Comparison of ENCODE assay signal across 11 mouse cellular contexts in the genomic region with DNA sequence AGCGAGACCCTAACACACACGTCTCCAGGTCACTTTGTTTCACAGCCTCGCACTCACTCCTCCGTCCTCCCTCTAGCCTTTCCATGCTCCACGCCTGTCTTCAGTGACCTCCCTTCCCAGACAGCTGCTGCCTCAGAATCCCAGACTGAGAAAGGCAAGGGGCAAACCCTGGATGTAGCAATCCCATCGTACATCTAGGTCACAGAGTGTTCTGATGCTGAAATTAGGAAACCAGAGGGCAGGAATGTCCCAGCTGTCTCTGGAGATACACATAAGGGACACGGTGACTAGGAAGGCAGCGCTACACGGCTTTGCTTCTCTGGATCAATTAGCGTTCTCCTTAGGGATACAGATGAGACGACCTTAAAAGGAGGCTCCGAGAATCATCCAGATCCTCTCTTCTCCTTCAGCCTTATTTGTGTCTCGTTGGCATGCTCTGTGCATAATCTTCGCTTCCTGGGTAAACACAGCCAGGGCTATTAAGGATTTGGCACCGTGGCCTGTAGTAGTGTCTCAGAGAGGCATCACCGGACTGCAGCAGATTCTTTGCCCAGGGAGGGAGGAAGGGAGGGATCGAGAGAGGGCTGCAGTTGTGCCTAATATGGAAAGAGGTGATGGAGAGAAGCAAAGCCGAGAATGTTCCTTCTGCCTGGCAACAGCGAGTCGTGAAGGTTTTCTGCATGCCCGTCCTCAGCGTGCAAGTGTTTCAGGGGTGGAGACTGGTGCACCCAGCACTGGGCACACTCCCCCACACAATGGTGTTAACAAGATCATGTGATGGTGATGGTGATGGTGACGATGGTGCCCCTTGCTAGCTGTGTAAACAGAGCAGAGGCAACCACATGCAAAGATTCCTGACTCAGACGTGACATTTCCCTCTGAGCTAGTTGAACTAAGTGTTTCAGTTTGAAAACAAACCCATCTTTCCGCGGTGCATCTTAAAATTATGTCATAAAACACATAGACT. TPM values are rescaled to one million over a fixed set of nuclear protein-coding genes. Genes with fewer than 3 reads are reported as not detected.
DNase-seq lines count a peak whose midpoint lies in the region; ATAC-seq and TF ChIP-seq lines count a peak whose summit lies in the region.
"Had no signal": no experiment of that assay in that cellular context is flagged by ENCODE, and none has a peak within 500 bp of the region (broad histone marks: within the 10 kb centered on the region; RNA-seq: fewer than 3 reads in every experiment).

No protein-coding gene starts in this region.

- no peaks in the 10 kb centered on the region for H3K36me3 ChIP-seq in embryonic facial prominence, embryonic 14.5 days (ENCODE audit: control insufficient read depth, insufficient read depth, low read length)
- no peaks in the 10 kb centered on the region for H3K36me3 ChIP-seq in embryonic facial prominence, embryonic 10.5 days (replicated peaks)
- H3K36me3 ChIP-seq in hindbrain, postnatal 0 days (ENCODE audit: insufficient read depth, low read length), result no peaks in the 10 kb centered on the region
- H3K36me3 ChIP-seq in hindbrain, embryonic 13.5 days, result no peaks in the 10 kb centered on the region
- H3K36me3 ChIP-seq: hindbrain, embryonic 10.5 days had no signal

- no peak for TF ChIP-seq POLR2A in olfactory bulb, adult 2 months (IDR thresholded peaks at IDR 0.05; ENCODE audit: insufficient read depth, low read depth, low read length)

- DNase-seq in embryonic facial prominence, embryonic 14.5 days (ENCODE audit: low spot score), result no peak
- no peak for DNase-seq in embryonic facial prominence, embryonic 10.5 days (ENCODE audit: low spot score)
- peak; percentile 19 for DNase-seq in hindbrain, postnatal 0 days (ENCODE audit: low spot score)
- peak; percentile 63 for DNase-seq in brain, adult 2 months (ENCODE audit: low read depth, low spot score)
- no peak for DNase-seq in cerebellum, adult 18-20 months
- no peak for DNase-seq in T-cell, adult 2 months (ENCODE audit: low spot score)
- DNase-seq: thymus, adult 18-20 months had no signal

- no peak for TF ChIP-seq CTCF in hindbrain, postnatal 0 days (IDR thresholded peaks at IDR 0.05; ENCODE audit: low read depth)
- no peak for TF ChIP-seq CTCF in olfactory bulb, adult 2 months (IDR thresholded peaks at IDR 0.05; ENCODE audit: insufficient read depth, low read depth, low read length)

- no peak overlapping the region for H3K27ac ChIP-seq in embryonic facial prominence, embryonic 14.5 days (replicated peaks; ENCODE audit: low read depth, low read length)
- H3K27ac ChIP-seq in embryonic facial prominence, embryonic 10.5 days (replicated peaks), result no peak overlapping the region
- H3K27ac ChIP-seq in hindbrain, postnatal 0 days, result no peak overlapping the region
- no peak overlapping the region for H3K27ac ChIP-seq in hindbrain, embryonic 13.5 days
- peak overlapping the region; percentile 81 for H3K27ac ChIP-seq in olfactory bulb, adult 2 months (ENCODE audit: insufficient read depth, low read depth, low read length)
- H3K27ac ChIP-seq: hindbrain, embryonic 10.5 days; kidney, postnatal 0 days had no signal

- H3K9ac ChIP-seq in embryonic facial prominence, embryonic 14.5 days (ENCODE audit: low read depth, low read length), result no peak overlapping the region
- H3K9ac ChIP-seq in hindbrain, postnatal 0 days (replicated peaks; ENCODE audit: low read length), result no peak overlapping the region
- no peak overlapping the region for H3K9ac ChIP-seq in hindbrain, embryonic 13.5 days

- H3K4me2 ChIP-seq in embryonic facial prominence, embryonic 14.5 days (ENCODE audit: low read depth, low read length), result no peak overlapping the region
- H3K4me2 ChIP-seq in hindbrain, postnatal 0 days (ENCODE audit: low read depth, low read length), result no peak overlapping the region
- H3K4me2 ChIP-seq in hindbrain, embryonic 13.5 days, result no peak overlapping the region

- ATAC-seq in embryonic facial prominence, embryonic 14.5 days (ENCODE audit: low read depth), result peak; percentile 24; the same call in 1 of the 2 replicates
- ATAC-seq in hindbrain, postnatal 0 days, result peak; percentile 46; the same call in 1 of the 2 replicates
- ATAC-seq in hindbrain, embryonic 13.5 days (ENCODE audit: low FRiP score), result no peak

- H3K4me1 ChIP-seq in embryonic facial prominence, embryonic 14.5 days (ENCODE audit: control insufficient read depth, insufficient read depth, low read length), result peaks cover 4% of the 10 kb centered on the region; the same call in 1 of the 2 replicates
- H3K4me1 ChIP-seq in embryonic facial prominence, embryonic 10.5 days, result no peaks in the 10 kb centered on the region; the same call in 1 of the 2 replicates
- H3K4me1 ChIP-seq in hindbrain, postnatal 0 days (ENCODE audit: insufficient read depth, low read length), result no peaks in the 10 kb centered on the region
- H3K4me1 ChIP-seq in hindbrain, embryonic 13.5 days (replicated peaks), result no peaks in the 10 kb centered on the region
- H3K4me1 ChIP-seq in olfactory bulb, adult 2 months (ENCODE audit: control insufficient read depth, insufficient read depth, low read length), result peaks cover 17% of the 10 kb centered on the region
- H3K4me1 ChIP-seq: hindbrain, embryonic 10.5 days had no signal

- 75% methylated on average over 26 of the region's 26 CpGs for WGBS in embryonic facial prominence, embryonic 14.5 days
- WGBS in embryonic facial prominence, embryonic 10.5 days, result 84% methylated on average over 26 of the region's 26 CpGs
- whole genome bisulfite sequencing in hindbrain, postnatal 0 days, result 76% methylated on average over 26 of the region's 26 CpGs
- 83% methylated on average over 26 of the region's 26 CpGs for WGBS in hindbrain, embryonic 13.5 days
- 53% methylated on average over 26 of the region's 26 CpGs for WGBS in olfactory bulb, adult 2 months

- no peaks in the 10 kb centered on the region for H3K9me3 ChIP-seq in embryonic facial prominence, embryonic 14.5 days (ENCODE audit: control insufficient read depth, low read length)
- no peaks in the 10 kb centered on the region for H3K9me3 ChIP-seq in embryonic facial prominence, embryonic 10.5 days
- no peaks in the 10 kb centered on the region for H3K9me3 ChIP-seq in hindbrain, postnatal 0 days (ENCODE audit: low read length)
- H3K9me3 ChIP-seq in hindbrain, embryonic 13.5 days, result no peaks in the 10 kb centered on the region
- H3K9me3 ChIP-seq: hindbrain, embryonic 10.5 days had no signal

- H3K27me3 ChIP-seq in embryonic facial prominence, embryonic 14.5 days (replicated peaks; ENCODE audit: control insufficient read depth, insufficient read depth, low read length), result no peaks in the 10 kb centered on the region
- H3K27me3 ChIP-seq in embryonic facial prominence, embryonic 10.5 days (replicated peaks; ENCODE audit: low read depth, poor library complexity, severe bottlenecking), result no peaks in the 10 kb centered on the region
- no peaks in the 10 kb centered on the region for H3K27me3 ChIP-seq in hindbrain, postnatal 0 days (ENCODE audit: insufficient read depth, low read length)
- no peaks in the 10 kb centered on the region for H3K27me3 ChIP-seq in hindbrain, embryonic 13.5 days

- no peak overlapping the region for H3K4me3 ChIP-seq in embryonic facial prominence, embryonic 14.5 days (ENCODE audit: low read depth, low read length)
- no peak overlapping the region for H3K4me3 ChIP-seq in embryonic facial prominence, embryonic 10.5 days
- no peak overlapping the region for H3K4me3 ChIP-seq in hindbrain, postnatal 0 days (ENCODE audit: low read length)
- H3K4me3 ChIP-seq in hindbrain, embryonic 13.5 days, result no peak overlapping the region
- H3K4me3 ChIP-seq in olfactory bulb, adult 2 months (ENCODE audit: insufficient read depth, low read depth, low read length), result no peak overlapping the region
- H3K4me3 ChIP-seq: hindbrain, embryonic 10.5 days had no signal

RNA-seq across cellular contexts. Expression of a gene that starts 35.6 kb away (rescaled TPM):
- polyA plus RNA-seq in embryonic facial prominence, embryonic 14.5 days (2014; fragmentation: Nextera tagmentation; extraction: Ambion mirVana), result 29.9 and 30.5 TPM in 2 replicates
- polyA plus RNA-seq in embryonic facial prominence, embryonic 10.5 days (2016; fragmentation: Nextera tagmentation; extraction: Ambion mirVana), result 21.4 and 26.4 TPM in 2 replicates
- 32.6 and 33.8 TPM in 2 replicates for total RNA-seq in hindbrain, postnatal 0 days (2014; rRNA removed)
- polyA plus RNA-seq in hindbrain, postnatal 0 days (2015; fragmentation: Nextera tagmentation; extraction: Ambion mirVana), result 29.9 and 33.2 TPM in 2 replicates
- polyA plus RNA-seq in hindbrain, embryonic 13.5 days (2015; fragmentation: Nextera tagmentation; extraction: Ambion mirVana), result 34.5 and 35.9 TPM in 2 replicates
- polyA plus RNA-seq in olfactory bulb, adult 2 months (2012; ENCODE audit: insufficient read depth, insufficient read length, low replicate concordance, missing spikeins), result not detected in 2 replicates

Comparison
In these comparisons a context has a peak if more than half of its experiments do, and no peak if none do; other contexts are left out.
1. DNase-seq: peak in hindbrain, postnatal 0 days (single experiment) and brain, adult 2 months (single experiment); none in embryonic facial prominence, embryonic 14.5 days (single experiment), embryonic facial prominence, embryonic 10.5 days (single experiment), cerebellum, adult 18-20 months (0 of 2) and T-cell, adult 2 months (single experiment).